Mouse (Mus musculus) Patski (cell line): ENCODE results near the gene Kbtbd13. TPM values are rescaled to one million over a fixed set of nuclear protein-coding genes. Genes with fewer than 3 reads are reported as not detected.

Experiments used
- ATAC-seq: fragments of 100-300 bp; one replicate; pipeline ENCODE4 v1.8.0; 2021
- CTCF ChIA-PET: fragments of 350-600 bp; sonication (Branson Sonifier 250); formaldehyde crosslinking; loops from one replicate; lab custom pipeline; 2022; ENCODE audit warnings: inconsistent platforms; lab: Charles Lee
- POLR2A ChIA-PET: fragments of 350-600 bp; sonication (Branson Sonifier 250); formaldehyde crosslinking; loops from one replicate; lab custom pipeline; 2022; ENCODE audit warnings: antibody characterized with exemption, inconsistent platforms; lab: Charles Lee
- DNase-seq: peaks from one replicate; pipeline ENCODE4 v3.0.0-alpha.2; 2011; ENCODE audit warnings: low read depth, low spot score
- H3K27me3 ChIP-seq: fragments of 371-371 bp; one replicate; pipeline ENCODE4 v1.5.1; 2021
- CTCF ChIP-seq: fragments of 100-300 bp; IDR thresholded peaks from one replicate; pipeline ENCODE4 v1.5.1; 2021
- in situ Hi-C: fragments of 300-500 bp; cut with MboI; formaldehyde crosslinking; loops from 3 replicates; pipeline ENCODE4 v1.11.1; 2018; ENCODE audit warnings: low pct_unique_long_range_greater_than_20kb, mixed read lengths
- polyA plus RNA-seq: library from polyadenylated mRNA; unstranded; gene quantifications from one replicate; pipeline ENCODE4 v1.2.3, GENCODE M21; 2021

Kbtbd13 gene
- polyA plus RNA-seq, 1 experiment from 2014 or later: 0.01 TPM

DNA sequence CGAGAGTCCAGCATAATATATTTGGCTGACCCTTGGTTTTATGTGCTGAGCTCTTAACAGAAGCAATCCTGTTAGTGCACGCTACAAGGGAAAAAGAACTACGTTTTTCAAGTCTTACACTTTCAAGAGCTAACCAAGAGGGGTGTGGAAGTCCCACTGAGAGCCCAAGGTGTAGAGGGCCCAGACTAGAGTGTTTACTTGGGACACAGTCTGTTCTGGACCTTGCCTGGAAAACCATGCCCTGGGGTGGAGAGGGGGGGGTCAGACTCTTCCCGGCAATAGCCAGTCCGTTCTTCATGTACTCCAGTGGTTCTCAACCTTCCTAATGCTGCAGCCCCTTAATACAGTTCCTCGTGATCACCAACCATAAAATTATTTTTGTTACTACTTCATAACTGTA lies 8.5 kb upstream of the Kbtbd13 start:
- TF ChIP-seq CTCF: no peak
- CTCF ChIA-PET: no interaction called here
- ATAC-seq (no peak), DNase-seq (no peak)
- H3K27me3 ChIP-seq: no peaks in the 10 kb centered on the region
- POLR2A ChIA-PET: interaction anchor here (1.3 kb wide), 1 partner anchor 8 kb away, joined by 3 read pairs; no protein-coding TSS in a partner anchor
- in situ Hi-C loops: no loop called here

DNA sequence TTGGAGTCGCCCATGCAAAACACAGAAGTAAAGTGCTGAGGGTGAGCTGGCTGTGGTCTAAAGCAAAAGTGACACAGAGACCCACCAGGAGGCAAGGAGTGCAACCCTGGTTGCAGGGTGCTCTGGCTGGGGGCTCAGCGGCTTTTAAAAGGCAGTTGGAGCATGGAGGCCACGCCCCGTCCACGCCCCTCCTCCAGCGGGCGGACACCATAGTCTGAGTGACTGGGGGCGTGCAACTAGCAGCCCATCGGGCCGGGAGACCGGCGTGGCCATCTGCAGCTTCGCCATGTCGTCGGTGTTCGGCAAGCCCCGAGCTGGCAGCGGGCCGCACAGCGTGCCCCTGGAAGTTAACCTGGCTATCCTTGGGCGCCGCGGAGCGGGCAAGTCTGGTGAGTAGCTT lies 6.8 kb upstream of the Kbtbd13 start, which contains the start of gene Rasl12:
Gene Rasl12, plus strand, starts transcription at position 228 of the 400 bp plus-strand sequence.
- ATAC-seq (peak; percentile 26), DNase-seq (no peak)
- no peaks in the 10 kb centered on the region for H3K27me3 ChIP-seq
- POLR2A ChIA-PET: no interaction called here
- TF ChIP-seq CTCF: no peak
- CTCF ChIA-PET: interaction anchor here (1.2 to 1.8 kb wide), 3 partner anchors 9 to 34 kb away, joined by 3 to 8 read pairs (median 8); no protein-coding TSS in a partner anchor
- in situ Hi-C loops: no loop called here

DNA sequence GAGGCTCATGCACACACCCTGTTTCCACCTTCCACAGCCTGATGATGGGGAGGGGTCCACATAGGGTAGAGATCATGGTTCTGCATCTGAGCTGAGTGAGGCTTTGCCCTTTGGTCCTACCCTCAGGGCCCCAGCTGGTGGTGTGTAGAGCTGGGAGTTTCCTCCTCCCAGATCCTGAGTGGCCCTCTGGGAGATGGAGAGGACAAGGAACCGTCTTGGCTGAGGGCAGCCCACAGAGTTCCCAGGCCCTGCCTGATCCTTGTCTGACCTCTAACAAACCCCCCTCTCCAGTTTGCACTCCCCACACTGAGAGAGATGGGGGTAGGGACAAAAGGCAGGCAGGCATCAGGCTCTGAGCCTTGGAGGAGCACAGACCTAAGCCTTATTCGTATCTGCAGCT lies 2.9 kb upstream of the Kbtbd13 start:
- CTCF ChIA-PET: interaction anchor here (0.8 to 3.4 kb wide), 2 partner anchors 21 to 38 kb away, joined by 3 to 13 read pairs; no protein-coding TSS in a partner anchor
- ATAC-seq: no peak
- POLR2A ChIA-PET: no interaction called here
- no peak for TF ChIP-seq CTCF
- in situ Hi-C loops: loop anchor here (5.0 kb wide), 1 partner anchor 33 kb away; no protein-coding TSS in a partner anchor
- DNase-seq: no peak
- H3K27me3 ChIP-seq: no peaks in the 10 kb centered on the region

DNA sequence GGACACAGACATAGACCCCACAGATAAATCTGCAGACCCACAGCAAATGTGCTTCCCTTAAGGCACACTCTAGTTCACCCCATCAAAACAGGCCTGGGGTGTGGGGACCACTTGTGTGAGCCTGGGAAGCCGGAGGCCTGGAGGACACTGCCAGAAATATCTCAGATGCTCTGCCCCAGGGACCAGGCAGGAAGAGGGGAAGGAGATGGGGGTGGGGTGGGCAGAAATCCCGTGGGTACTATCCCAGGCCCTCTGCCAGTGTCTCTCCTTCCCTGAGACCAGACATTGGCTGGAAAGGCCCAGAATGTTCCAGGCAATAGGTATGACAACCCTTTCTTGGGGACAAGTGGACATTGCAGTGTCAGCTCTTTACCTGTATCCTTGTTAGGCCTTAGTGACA lies 2.2 kb upstream of the Kbtbd13 start:
- no peaks in the 10 kb centered on the region for H3K27me3 ChIP-seq
- ChIA-PET POLR2A (no interaction called here), CTCF (interaction anchor here (1.0 to 3.4 kb wide), 5 partner anchors 11 to 39 kb away, joined by 3 to 13 read pairs (median 4); no protein-coding TSS in a partner anchor)
- no peak for ATAC-seq
- DNase-seq: no peak
- no peak for TF ChIP-seq CTCF
- in situ Hi-C loops: loop anchor here (5.0 kb wide), 1 partner anchor 34 kb away; no protein-coding TSS in a partner anchor

DNA sequence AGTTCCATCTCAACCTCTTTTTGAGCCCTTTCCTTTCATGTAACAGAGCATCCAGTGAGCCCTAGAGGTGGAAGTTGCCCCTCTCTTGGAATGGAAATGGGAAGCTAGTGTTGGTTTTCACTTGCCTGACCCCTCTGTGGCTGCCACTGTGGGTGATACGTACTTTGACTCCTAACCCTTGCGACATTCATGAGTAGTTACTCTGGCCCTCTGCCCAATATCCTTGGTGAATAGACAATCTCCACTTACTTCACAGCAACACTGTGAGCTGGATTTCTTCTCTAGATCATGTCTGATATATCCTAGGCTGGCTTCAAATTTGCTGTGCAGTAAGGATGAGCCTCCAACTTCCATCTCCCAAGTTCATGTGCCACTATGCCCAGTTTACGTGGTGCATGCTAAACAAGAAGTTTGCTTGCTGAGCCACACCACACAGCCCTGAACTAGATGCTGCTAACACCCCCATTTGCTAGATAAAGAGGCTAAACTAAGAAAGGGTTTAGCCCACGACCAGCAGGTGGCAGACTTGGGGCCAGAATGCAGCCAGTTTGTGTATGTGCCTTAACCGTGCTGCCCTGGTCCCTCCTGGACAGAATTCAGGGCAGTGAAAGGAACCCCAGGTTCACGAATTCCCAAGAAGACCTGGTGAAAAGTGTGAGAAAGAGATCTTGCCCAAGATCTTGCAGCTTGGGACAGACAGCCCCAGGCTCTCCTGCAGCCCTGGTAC lies 1.3 kb upstream of the Kbtbd13 start:
- no peak for ATAC-seq
- in situ Hi-C loops: loop anchor here (5.0 kb wide), 1 partner anchor 34 kb away; no protein-coding TSS in a partner anchor
- DNase-seq: no peak
- CTCF ChIA-PET: interaction anchor here (1.0 to 3.4 kb wide), 5 partner anchors 10 to 40 kb away, joined by 3 to 13 read pairs (median 4); no protein-coding TSS in a partner anchor
- peak; percentile 87 for TF ChIP-seq CTCF
- H3K27me3 ChIP-seq: no peaks in the 10 kb centered on the region
- POLR2A ChIA-PET: no interaction called here

DNA sequence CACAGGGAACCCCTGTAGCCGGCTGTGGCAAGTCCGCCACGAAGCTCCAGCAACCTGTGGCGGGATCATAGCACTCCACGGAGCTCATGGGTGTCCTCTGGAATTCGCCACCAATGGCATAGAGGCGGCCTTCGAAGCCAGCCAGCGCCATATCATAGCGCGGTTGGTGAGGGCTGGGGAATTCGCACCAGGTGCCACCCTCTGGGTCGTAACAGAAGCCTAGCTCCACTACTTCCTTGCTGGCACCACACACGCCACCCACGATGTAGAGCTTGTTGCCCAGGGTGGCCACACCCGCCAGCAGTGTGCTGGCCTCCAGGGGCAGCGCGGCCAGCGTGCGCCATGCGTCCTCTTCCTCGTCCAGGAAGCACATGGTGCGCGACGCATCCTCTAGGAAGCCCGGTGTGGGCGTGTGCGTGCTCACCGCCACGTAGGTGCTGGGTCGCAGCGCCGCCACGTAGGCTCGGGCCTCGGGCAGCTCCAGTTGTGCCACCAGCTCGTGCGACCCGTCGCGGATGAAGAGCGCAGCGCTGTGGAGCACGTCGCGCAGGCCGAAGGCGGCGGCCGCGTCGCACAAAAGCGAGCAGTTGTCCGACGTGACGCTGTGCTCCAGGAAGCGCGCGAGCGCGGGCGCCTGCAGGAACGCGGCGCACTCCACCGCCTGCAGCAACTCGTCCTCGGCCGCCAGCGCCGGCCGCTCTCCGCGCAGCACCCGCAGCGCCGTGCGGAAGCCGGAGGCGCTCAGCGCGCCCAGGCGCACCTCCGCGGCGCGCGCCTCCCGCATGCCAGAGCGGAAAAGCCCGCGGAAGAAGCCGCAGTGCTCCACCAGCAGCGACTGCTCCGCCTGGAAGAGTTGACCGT lies 470 bp downstream of the Kbtbd13 start:
- ATAC-seq (no peak), DNase-seq (no peak)
- no peaks in the 10 kb centered on the region for H3K27me3 ChIP-seq
- in situ Hi-C loops: loop anchor here (5.0 kb wide), 1 partner anchor 36 kb away; no protein-coding TSS in a partner anchor
- TF ChIP-seq CTCF: no peak
- CTCF ChIA-PET: interaction anchor here (1.7 kb wide), 1 partner anchor 41 kb away, joined by 6 read pairs; no protein-coding TSS in a partner anchor
- POLR2A ChIA-PET: no interaction called here

DNA sequence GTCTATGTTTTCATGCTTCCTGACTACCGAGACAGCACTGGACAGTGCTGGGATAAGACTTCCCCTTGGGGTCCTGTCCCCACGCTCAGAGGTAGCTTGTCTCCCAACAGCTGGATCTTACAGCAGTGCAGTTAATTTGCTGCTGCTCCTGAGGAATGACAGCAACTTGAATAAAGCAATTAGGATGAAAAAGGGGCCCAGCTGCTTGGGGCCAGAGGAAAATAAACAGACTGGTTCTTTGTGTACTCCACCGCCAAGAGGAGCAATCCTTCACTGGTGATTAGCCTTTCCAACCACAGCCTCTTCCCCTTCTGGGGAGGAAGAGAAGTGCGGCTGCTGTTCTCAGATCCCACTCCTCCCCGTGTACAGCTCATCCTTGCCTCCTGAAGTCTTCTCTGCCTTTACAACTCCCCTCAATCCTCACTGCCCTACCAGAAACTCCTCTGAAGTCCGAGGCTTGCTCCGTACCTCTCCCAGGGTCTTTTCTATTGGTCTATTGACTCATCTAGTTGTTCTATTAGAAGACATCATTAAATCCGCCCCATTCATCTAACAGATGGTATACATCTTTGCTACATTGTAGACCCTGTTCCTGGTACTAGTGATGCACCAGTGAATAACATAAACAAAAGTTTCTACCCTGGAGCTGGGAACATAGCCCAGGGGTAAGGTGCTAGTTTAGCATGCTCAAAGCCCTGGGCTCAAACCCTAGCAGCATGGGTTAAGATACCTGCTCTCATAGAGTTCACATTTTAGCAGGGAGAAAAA lies 4.9 kb downstream of the Kbtbd13 start:
- ATAC-seq (no peak), DNase-seq (no peak)
- ChIA-PET CTCF (no interaction called here), POLR2A (no interaction called here)
- H3K27me3 ChIP-seq: no peaks in the 10 kb centered on the region
- no peak for TF ChIP-seq CTCF
- in situ Hi-C loops: no loop called here

DNA sequence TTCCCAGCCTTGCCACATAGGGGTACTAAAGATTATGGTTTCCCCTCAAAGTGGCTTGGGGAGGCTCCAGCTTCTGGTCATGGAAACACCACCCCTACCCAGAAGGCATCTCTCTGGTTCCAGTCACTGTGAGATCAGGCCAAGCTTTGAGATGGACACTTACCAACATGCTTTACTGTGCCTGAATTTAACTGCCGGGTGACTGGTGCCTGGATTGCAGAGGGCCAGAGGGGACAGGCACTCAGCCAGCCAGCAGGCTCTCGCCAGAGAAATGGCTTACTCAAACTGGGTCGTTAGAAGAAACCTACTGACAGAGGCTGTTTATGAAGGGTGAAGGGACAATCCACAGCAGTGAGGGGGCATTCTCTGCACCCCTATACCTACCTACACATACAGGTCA lies 7.2 kb downstream of the Kbtbd13 start:
- DNase-seq (no peak), ATAC-seq (no peak)
- CTCF ChIA-PET: interaction anchor here (1.1 to 2.9 kb wide), 2 partner anchors 10 to 51 kb away, joined by 3 to 12 read pairs; partner anchors contain the start of gene Mtfmt
- POLR2A ChIA-PET: no interaction called here
- no peak for TF ChIP-seq CTCF
- no peaks in the 10 kb centered on the region for H3K27me3 ChIP-seq
- in situ Hi-C loops: no loop called here

DNA sequence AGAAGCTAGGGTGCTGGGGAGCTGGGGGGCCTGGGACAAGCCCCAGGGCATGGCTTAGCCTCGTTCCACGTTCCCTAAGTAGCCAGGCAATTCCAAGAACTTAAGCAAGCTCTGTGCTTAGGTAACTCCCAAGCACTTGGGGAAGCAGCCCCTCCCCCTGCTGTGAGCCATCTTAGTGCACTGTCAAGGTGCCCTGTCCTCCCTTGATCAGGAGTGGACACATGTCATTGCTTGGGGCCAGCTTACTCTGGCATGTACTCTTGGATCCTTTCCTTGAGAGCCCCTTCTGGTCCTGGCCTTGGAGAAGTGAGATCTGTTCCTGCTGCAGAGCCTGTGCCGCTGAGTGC lies 8.7 kb downstream of the Kbtbd13 start:
- in situ Hi-C loops: no loop called here
- H3K27me3 ChIP-seq: no peaks in the 10 kb centered on the region
- ChIA-PET POLR2A (no interaction called here), CTCF (interaction anchor here (0.6 to 2.9 kb wide), 4 partner anchors 9 to 222 kb away, joined by 3 to 12 read pairs (median 5); no protein-coding TSS in a partner anchor)
- no peak for DNase-seq
- no peak for TF ChIP-seq CTCF
- no peak for ATAC-seq
